Mouse (Mus musculus): ENCODE results near the gene 6430571L13Rik. TPM values are rescaled to one million over a fixed set of nuclear protein-coding genes. Genes with fewer than 3 reads are reported as not detected.

Gene 6430571L13Rik
- not detected for total RNA-seq (2023)

DNA sequence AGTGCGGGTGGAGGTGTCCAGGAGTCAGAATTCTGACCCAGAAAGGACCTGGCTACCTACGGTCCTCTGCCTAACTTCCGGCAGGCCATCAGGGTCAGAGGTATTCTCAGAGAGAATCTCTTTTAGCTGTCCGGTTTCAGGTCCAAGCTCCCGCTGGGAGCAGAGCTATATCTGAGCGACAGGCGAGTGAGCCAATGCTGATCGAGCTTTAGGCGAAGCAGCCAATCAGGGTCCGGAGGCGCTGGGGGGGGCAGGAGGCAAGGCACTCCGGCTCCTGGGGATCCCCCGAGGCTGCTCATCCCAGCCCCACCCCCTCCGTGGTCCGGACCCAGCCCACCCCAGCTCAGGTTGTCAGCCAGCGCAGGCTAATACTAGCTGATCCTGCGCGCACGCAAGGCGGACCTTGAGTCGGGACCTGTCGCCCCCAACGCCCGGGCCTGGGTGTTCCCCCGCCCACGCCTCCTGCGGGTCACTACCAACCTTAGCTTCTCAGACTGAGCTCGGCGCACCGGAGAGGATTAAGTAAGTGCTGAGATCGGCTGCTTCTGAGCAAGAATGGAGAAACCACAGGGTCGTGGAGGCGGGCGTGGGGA is at the start of gene 6430571L13Rik:
Gene 6430571L13Rik, plus strand, starts transcription at position 336 of the 593 bp plus-strand sequence.

DNA sequence AAGGTAGTCTGAATTCAATTTTAAA is 44.6 kb upstream of the 6430571L13Rik start, which contains the start of gene Cish:
Gene Cish, plus strand, starts transcription at position 11 of the 25 bp plus-strand sequence.

DNA sequence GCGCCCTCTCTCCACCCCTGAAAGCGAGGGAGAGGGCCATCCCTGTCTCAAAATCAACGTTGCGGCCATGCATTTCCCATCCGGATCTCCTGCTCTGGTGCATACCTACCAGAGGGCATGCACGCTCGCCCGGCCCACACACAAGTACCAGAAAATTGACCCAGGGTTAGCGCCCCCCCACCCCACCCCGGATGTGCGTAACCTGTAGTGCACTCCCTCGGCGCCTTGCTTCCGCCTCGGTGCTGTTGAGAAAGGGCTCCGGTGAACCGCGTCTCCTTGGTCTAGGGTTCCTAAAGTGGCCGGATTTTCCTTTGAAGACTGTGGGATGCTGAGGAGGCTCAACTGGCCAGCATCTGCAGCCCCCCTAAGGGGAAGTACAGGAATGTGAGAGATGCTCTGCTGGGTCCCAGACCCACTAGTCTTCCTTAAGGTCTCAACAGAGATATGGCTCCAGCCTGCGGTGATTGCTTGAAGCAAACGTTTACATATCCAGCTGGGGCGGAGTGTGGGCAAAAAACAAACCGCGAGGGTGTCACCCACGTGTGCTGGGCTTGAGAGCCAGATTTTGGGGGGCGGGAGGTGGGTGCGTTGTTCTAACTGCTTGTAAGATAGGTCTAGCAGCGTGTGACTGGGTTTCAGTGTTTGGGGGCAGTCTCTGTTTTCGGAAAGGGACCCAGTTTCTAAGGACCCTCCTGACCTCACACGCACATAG is 2.1 kb upstream of the 6430571L13Rik start, which contains the start of gene Hemk1:
Gene Hemk1, minus strand, starts transcription at position 179 of the 712 bp plus-strand sequence.

DNA sequence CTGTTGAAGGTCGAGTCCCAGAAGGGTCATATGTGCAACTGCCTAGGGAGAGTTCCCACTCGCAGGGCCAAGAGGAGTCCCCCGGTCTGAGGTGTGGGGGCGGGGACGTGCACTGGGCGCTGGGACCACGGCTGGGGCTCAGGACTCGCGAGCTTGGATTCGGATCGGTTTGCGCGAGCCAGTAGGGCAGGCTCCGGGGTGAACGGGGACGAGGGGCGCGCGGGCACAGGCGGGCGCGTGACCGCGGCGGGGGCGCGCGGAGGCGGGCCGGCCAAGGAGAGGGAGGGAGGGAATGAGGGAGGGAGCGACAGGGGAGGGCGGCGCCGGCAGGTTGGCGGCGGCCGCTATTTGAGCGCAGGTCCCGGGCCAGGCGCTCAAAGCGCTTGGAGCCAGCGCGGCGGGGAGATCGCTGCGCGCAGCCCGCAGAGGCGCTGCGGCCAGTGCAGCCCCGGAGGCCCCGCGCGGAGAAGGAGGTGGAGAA is 59.1 kb downstream of the 6430571L13Rik start, which contains the start of gene Cacna2d2:
Gene Cacna2d2, plus strand, starts transcription at position 122 of the 481 bp plus-strand sequence.

Other genes with a start within 250 kb of the 6430571L13Rik start
- gene Dock3, start 108.7 kb upstream of the 6430571L13Rik start, total RNA-seq (2023), result 10 to 100 TPM in 1 of 2 experiments, 1 to 10 TPM in 1; 5.8 to 10.4 TPM
- gene Mapkapk3, start 50.7 kb upstream of the 6430571L13Rik start, total RNA-seq (2023), result 10 to 100 TPM; 73.7 to 75.7 TPM
- 1 to 10 TPM in 1 of 2 experiments, under 1 TPM in 1; 0.18 to 1.4 TPM for gene Cish, start 44.6 kb upstream of the 6430571L13Rik start, total RNA-seq (2023)
- 1 to 10 TPM; 3.8 to 8.3 TPM for gene Hemk1, start 2.3 kb upstream of the 6430571L13Rik start, total RNA-seq (2023)
- gene Cacna2d2, start 59.0 kb downstream of the 6430571L13Rik start, total RNA-seq (2023), result not detected
- gene Tmem115, start 193.3 kb downstream of the 6430571L13Rik start, total RNA-seq (2023), result 10 to 100 TPM; 22.2 to 24.0 TPM
- 1 to 10 TPM; 8.4 to 9.2 TPM for gene Cyb561d2, start 201.6 kb downstream of the 6430571L13Rik start, total RNA-seq (2023)
- 10 to 100 TPM; 12.0 to 15.1 TPM for gene Nprl2, start 201.6 kb downstream of the 6430571L13Rik start, total RNA-seq (2023)
- gene Zmynd10, start 206.7 kb downstream of the 6430571L13Rik start, total RNA-seq (2023), result not detected
- gene Rassf1, start 211.0 kb downstream of the 6430571L13Rik start, total RNA-seq (2023), result 100 to 1,000 TPM; 122 to 127 TPM
- 10 to 100 TPM; 16.1 to 17.9 TPM for gene Tusc2, start 222.7 kb downstream of the 6430571L13Rik start, total RNA-seq (2023)
- gene Hyal2, start 227.3 kb downstream of the 6430571L13Rik start, total RNA-seq (2023), result 1 to 10 TPM; 3.8 to 6.2 TPM
- 1 to 10 TPM; 2.4 to 3.7 TPM for gene Hyal1, start 236.3 kb downstream of the 6430571L13Rik start, total RNA-seq (2023)
- gene Naa80, start 238.3 kb downstream of the 6430571L13Rik start, total RNA-seq (2023), result 10 to 100 TPM; 10.3 to 14.2 TPM
- gene Hyal3, start 240.2 kb downstream of the 6430571L13Rik start, total RNA-seq (2023), result 1 to 10 TPM in 1 of 2 experiments, under 1 TPM in 1; 0.50 to 1.4 TPM
- gene Ifrd2, start 247.0 kb downstream of the 6430571L13Rik start, total RNA-seq (2023), result 10 to 100 TPM; 14.7 to 15.1 TPM